Mouse (Mus musculus) ES-Bruce4 (cell line): ENCODE data around the gene Izumo1r. TPM values are rescaled to one million over a fixed set of nuclear protein-coding genes. Genes with fewer than 3 reads are reported as not detected.

Experiments used
- H3K27ac ChIP-seq: 2 replicates; pipeline ENCODE4 v1.5.1; 2012; ENCODE audit warnings: low read length, inconsistent platforms; ENCODE audit not compliant: insufficient read depth
- H3K27me3 ChIP-seq: 2 replicates; pipeline ENCODE4 v1.6.1; 2012; ENCODE audit warnings: mild to moderate bottlenecking, low read length, inconsistent platforms; ENCODE audit not compliant: control insufficient read depth, poor library complexity, insufficient read depth, severe bottlenecking
- H3K36me3 ChIP-seq: 2 replicates; pipeline ENCODE4 v1.6.1; 2012; ENCODE audit warnings: inconsistent platforms, mild to moderate bottlenecking, low read length, moderate library complexity; ENCODE audit not compliant: control insufficient read depth, poor library complexity, insufficient read depth, severe bottlenecking
- H3K4me1 ChIP-seq: one replicate; pipeline ENCODE4 v1.8.1; 2011; ENCODE audit warnings: low read length; ENCODE audit not compliant: control insufficient read depth, insufficient read depth
- H3K4me3 ChIP-seq: 2 replicates; pipeline ENCODE4 v1.5.1; 2011; ENCODE audit warnings: low read depth, mild to moderate bottlenecking, low read length
- H3K9ac ChIP-seq: 2 replicates; pipeline ENCODE4 v1.6.1; 2012; ENCODE audit warnings: low read depth, mild to moderate bottlenecking, inconsistent platforms; ENCODE audit not compliant: poor library complexity, severe bottlenecking
- H3K9me3 ChIP-seq: replicated peaks from 2 replicates; pipeline ENCODE4 v1.6.1; 2012; ENCODE audit warnings: mild to moderate bottlenecking, low read length, inconsistent platforms; ENCODE audit not compliant: control insufficient read depth, poor library complexity, insufficient read depth, severe bottlenecking
- CTCF ChIP-seq: IDR thresholded peaks from one replicate; pipeline ENCODE4 v1.8.1; 2011; ENCODE audit warnings: low read depth, low read length
- EP300 ChIP-seq: IDR thresholded peaks from 2 replicates; pipeline ENCODE4 v1.6.1; 2011; ENCODE audit warnings: low read depth, low read length; ENCODE audit not compliant: insufficient read depth
- POLR2A ChIP-seq: IDR thresholded peaks from one replicate; pipeline ENCODE4 v1.8.1; 2011; ENCODE audit warnings: low read length; ENCODE audit not compliant: insufficient read depth
- polyA plus RNA-seq: library from polyadenylated mRNA; stranded (reverse); fragments of >200 nt; gene quantifications from 2 replicates; pipeline ENCODE4 v1.2.4, GENCODE M21; 2011; ENCODE audit warnings: low read depth; ENCODE audit not compliant: missing spikeins, insufficient read depth, insufficient read length

Gene Izumo1r
- polyA plus RNA-seq, 1 experiment: not detected

DNA sequence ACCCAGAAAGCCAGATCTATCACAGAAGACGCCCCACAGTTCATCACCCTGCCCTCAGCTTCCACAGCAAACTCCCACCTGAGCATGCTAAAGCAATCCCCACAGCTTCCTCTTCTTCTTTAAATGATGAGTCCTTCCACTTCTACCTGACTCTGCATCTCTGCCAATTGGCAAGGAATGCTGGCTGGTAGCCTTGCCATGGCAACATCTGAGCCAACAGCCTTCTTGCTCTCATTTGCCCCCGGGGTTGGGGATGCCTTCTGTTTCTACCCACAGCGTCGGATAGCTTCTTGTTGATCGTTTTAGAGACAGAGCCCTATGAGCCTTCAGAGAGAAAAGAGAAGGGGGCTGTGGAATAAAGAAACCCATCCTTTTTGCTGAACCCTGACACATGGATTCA is 11.9 kb downstream of the Izumo1r start:
- Histone ChIP-seq H3K27me3 (no peaks in the 10 kb centered on the region), H3K4me3 (no peak overlapping the region), H3K4me1 (no peaks in the 10 kb centered on the region), H3K9ac (no peak overlapping the region), H3K36me3 (no peaks in the 10 kb centered on the region), H3K9me3 (no peaks in the 10 kb centered on the region), H3K27ac (no peak overlapping the region)
- TF ChIP-seq CTCF: no peak
- TF ChIP-seq POLR2A: no peak
- TF ChIP-seq EP300: no peak

DNA sequence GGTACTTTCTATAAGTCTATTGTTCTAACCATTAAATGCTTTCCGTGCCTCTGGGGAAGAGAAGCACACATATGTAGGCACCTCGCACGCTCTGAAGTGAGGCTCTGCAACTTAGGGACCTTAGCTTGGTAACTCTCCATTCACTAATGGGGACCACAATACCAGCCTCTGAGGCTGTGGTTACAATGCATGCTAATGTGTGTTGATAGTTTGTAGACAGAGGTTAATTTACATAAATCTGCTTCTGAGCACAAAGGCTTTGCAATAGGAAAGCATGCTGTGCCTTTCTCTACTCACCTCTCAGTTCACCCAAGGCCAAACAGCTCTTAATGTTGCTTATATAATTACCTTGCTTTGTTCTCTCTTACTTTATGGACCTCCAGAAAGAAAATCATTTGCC is 13.1 kb downstream of the Izumo1r start:
- no peak for TF ChIP-seq CTCF
- no peak for TF ChIP-seq POLR2A
- no peak for TF ChIP-seq EP300
- no peaks in the 10 kb centered on the region for H3K36me3 ChIP-seq
- H3K27me3 ChIP-seq: no peaks in the 10 kb centered on the region
- H3K9me3 ChIP-seq: no peaks in the 10 kb centered on the region
- no peak overlapping the region for H3K4me3 ChIP-seq
- no peak overlapping the region for H3K27ac ChIP-seq
- H3K4me1 ChIP-seq: no peaks in the 10 kb centered on the region
- H3K9ac ChIP-seq: no peak overlapping the region

GRCm38 (mm10) chr9:14888671-14889070 is 15.1 kb downstream of the Izumo1r start:
- H3K4me3 ChIP-seq: no peak overlapping the region
- no peaks in the 10 kb centered on the region for H3K36me3 ChIP-seq
- no peaks in the 10 kb centered on the region for H3K4me1 ChIP-seq
- H3K27me3 ChIP-seq: no peaks in the 10 kb centered on the region
- no peak overlapping the region for H3K27ac ChIP-seq
- no peak overlapping the region for H3K9ac ChIP-seq
- no peak for TF ChIP-seq POLR2A
- TF ChIP-seq CTCF: no peak
- no peak for TF ChIP-seq EP300
- no peaks in the 10 kb centered on the region for H3K9me3 ChIP-seq

DNA sequence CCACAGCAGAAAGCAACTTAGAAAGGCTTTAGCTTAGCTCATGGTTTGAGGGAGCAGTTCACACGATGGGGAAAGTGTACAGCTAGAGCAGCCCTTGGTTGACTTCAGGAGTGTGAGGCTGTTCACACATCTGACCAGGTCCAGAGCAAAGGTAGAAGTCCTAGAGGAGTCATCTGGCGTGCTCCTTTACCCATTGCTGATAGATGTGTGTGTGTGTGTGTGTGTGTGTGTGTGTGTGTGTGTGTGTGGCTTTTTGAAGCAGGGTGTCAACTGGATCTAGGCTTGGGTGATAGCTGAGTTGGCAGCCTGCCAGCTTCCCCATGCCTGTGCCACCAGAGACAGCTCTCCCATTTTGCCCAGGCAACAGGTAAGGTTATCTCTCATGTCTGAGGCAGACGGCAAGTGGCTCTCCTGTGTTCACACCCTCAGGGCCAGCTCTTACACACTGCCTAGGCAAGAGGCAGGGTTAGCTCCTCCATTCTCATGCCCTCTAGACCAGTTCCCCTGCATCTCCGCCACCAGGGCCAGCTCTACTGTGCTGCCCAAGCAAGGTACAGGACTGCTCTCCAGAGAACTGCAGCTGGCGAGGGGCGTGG is 15.9 kb downstream of the Izumo1r start:
- no peaks in the 10 kb centered on the region for H3K27me3 ChIP-seq
- H3K9me3 ChIP-seq: no peaks in the 10 kb centered on the region
- H3K27ac ChIP-seq: no peak overlapping the region
- no peaks in the 10 kb centered on the region for H3K4me1 ChIP-seq
- TF ChIP-seq EP300 (no peak), POLR2A (no peak), CTCF (no peak)
- H3K36me3 ChIP-seq: no peaks in the 10 kb centered on the region
- no peak overlapping the region for H3K4me3 ChIP-seq
- H3K9ac ChIP-seq: no peak overlapping the region

- TF ChIP-seq CTCF (no peak), POLR2A (no peak), EP300 (no peak)
- H3K36me3 ChIP-seq: no peaks in the 10 kb centered on the region
- no peak overlapping the region for H3K4me3 ChIP-seq
- H3K4me1 ChIP-seq: no peaks in the 10 kb centered on the region
- H3K9ac ChIP-seq: no peak overlapping the region
- H3K27ac ChIP-seq: no peak overlapping the region
- no peaks in the 10 kb centered on the region for H3K9me3 ChIP-seq
- no peaks in the 10 kb centered on the region for H3K27me3 ChIP-seq
Measured at GRCm38 (mm10) chr9:14885954-14886353, 17.8 kb downstream of the Izumo1r start.

DNA sequence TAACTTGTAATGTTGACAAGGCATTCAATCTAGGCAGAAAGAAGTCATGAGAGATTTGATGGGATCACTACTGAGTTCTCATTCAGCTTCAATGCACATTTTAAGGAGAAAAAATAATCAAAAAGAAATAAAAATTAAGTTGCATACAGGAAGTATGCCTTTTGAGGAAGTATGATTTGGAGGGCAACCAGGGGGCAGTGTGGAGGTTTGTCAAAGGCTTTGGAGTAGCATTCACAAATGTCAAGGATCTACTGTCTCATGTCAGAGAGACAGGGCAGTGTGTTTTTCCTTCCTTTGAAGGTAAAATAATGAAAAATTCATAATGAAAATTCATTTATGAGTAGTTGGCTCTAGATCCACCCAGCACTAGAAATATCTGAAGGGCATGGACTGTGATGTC is 18.6 kb downstream of the Izumo1r start:
- Histone ChIP-seq H3K4me3 (no peak overlapping the region), H3K4me1 (no peaks in the 10 kb centered on the region), H3K9ac (no peak overlapping the region), H3K27ac (no peak overlapping the region), H3K36me3 (no peaks in the 10 kb centered on the region), H3K9me3 (no peaks in the 10 kb centered on the region), H3K27me3 (no peaks in the 10 kb centered on the region)
- TF ChIP-seq POLR2A (no peak), CTCF (no peak), EP300 (no peak)
